Mouse (Mus musculus): ENCODE measurements around the gene Grk4. TPM values are rescaled to one million over a fixed set of nuclear protein-coding genes. Genes with fewer than 3 reads are reported as not detected.
A peak's percentile ranks its signal among the peaks of the same experiment; 100 is the strongest.

Grk4 gene
- polyA plus RNA-seq, 1 experiment from 2014 or later = 1.7 TPM

DNA sequence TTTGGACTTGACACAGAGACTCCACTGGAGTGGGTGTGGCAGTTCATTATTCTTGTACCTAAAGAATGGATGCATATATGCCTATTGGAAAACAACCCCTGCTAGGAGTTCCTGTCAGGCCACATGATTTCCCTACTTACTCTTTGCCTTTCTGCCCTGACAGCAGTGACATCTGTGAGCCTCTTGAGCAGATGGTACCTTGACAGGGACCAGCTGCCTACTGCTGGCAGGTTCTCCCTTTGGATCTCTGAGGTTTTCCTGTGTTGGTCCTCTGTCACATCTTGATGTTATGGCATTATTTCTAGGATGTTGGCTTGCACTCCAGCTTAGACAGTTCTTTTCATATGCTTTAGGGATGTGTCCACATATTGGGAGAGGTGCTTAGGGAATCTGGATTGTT is 69.0 kb downstream of the Grk4 start:
- no peak overlapping the region for H3K4me2 ChIP-seq
- no peak overlapping the region for H3K9ac ChIP-seq
- no peaks in the 10 kb centered on the region for H3K4me1 ChIP-seq
- no peak overlapping the region for H3K27ac ChIP-seq
- H3K9me3 ChIP-seq = no peaks in the 10 kb centered on the region
- ATAC-seq (ENCODE audit: low FRiP score) = no peak
- no peak overlapping the region for H3K4me3 ChIP-seq (replicated peaks)
- no peaks in the 10 kb centered on the region for H3K36me3 ChIP-seq (replicated peaks)
- no peaks in the 10 kb centered on the region for H3K27me3 ChIP-seq

DNA sequence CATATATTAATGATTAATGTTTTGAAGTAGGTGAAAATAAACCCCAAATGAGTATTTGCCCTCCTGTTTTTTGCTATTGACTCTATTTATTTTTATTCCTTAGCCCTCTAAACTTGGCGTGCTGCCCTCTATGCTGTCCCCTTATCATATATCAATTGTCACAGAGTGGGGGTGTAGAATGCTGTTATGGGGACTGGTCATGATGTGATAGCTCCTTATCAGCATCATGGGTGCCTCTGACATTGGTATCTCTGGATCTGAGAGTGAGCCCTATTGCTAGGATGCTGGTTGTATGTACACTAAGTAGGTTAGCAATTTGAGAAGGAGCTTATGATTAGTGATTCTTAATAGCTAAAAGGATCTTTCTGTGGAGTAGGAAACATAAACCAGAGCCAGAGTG is 70.1 kb downstream of the Grk4 start:
- Histone ChIP-seq H3K4me3 (replicated peaks) (no peak overlapping the region), H3K27me3 (no peaks in the 10 kb centered on the region), H3K4me1 (no peaks in the 10 kb centered on the region), H3K4me2 (no peak overlapping the region), H3K27ac (no peak overlapping the region), H3K9ac (no peak overlapping the region), H3K36me3 (replicated peaks) (no peaks in the 10 kb centered on the region), H3K9me3 (no peaks in the 10 kb centered on the region)
- 67% methylated on average over 1 of the region's 1 CpGs for WGBS
- ATAC-seq (ENCODE audit: low FRiP score) = no peak

DNA sequence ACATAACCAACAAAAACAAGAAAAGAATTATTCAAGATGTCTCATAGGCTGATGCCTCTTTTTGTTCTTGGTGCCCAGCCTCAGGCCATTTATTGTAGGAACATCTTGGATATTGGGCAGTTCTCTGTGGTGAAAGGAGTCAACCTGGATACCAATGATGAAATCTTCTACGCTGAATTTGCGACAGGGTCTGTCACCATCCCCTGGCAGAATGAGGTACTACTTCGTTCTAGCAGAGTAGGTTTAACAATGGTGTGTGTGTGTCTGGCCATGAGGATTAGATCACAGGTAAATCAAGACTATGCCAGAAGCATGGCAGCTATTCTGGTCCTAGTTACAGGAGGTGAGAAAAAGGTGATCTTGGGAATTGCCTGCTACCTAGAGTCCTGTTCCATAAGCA is 91.3 kb downstream of the Grk4 start:
- no peaks in the 10 kb centered on the region for H3K4me1 ChIP-seq
- WGBS = 68% methylated on average over 3 of the region's 3 CpGs
- no peak overlapping the region for H3K4me2 ChIP-seq
- no peaks in the 10 kb centered on the region for H3K9me3 ChIP-seq
- no peak overlapping the region for H3K4me3 ChIP-seq (replicated peaks)
- ATAC-seq (ENCODE audit: low FRiP score) = no peak
- H3K27ac ChIP-seq = no peak overlapping the region
- no peak overlapping the region for H3K9ac ChIP-seq
- H3K36me3 ChIP-seq (replicated peaks) = no peaks in the 10 kb centered on the region
- H3K27me3 ChIP-seq = no peaks in the 10 kb centered on the region

DNA sequence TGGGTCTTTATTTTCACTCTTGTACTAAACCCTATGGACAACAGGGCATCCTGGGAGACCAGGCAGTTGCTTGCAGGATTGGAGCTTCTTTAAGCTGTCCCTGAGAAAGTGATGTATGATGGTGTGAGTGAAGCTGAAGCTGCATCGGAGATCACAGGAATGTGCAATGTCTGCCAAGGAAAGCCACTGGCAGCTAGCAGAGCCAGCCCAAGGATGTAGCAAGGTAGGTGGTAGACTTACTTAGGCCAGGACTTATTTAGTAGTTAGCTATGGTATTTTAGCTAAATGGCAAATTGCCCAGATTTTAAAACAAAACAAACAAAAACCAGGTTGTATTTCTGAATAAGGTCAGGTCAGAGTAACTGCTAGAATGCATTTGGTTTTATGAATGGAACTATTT is 98.6 kb downstream of the Grk4 start:
- H3K9me3 ChIP-seq = no peaks in the 10 kb centered on the region
- ATAC-seq (ENCODE audit: low FRiP score) = no peak
- H3K9ac ChIP-seq = no peak overlapping the region
- no peak overlapping the region for H3K4me3 ChIP-seq (replicated peaks)
- peaks cover 17% of the 10 kb centered on the region for H3K4me1 ChIP-seq
- no peaks in the 10 kb centered on the region for H3K27me3 ChIP-seq
- no peaks in the 10 kb centered on the region for H3K36me3 ChIP-seq (replicated peaks)
- no peak overlapping the region for H3K27ac ChIP-seq
- 100% methylated on average over 1 of the region's 1 CpGs for WGBS
- no peak overlapping the region for H3K4me2 ChIP-seq

DNA sequence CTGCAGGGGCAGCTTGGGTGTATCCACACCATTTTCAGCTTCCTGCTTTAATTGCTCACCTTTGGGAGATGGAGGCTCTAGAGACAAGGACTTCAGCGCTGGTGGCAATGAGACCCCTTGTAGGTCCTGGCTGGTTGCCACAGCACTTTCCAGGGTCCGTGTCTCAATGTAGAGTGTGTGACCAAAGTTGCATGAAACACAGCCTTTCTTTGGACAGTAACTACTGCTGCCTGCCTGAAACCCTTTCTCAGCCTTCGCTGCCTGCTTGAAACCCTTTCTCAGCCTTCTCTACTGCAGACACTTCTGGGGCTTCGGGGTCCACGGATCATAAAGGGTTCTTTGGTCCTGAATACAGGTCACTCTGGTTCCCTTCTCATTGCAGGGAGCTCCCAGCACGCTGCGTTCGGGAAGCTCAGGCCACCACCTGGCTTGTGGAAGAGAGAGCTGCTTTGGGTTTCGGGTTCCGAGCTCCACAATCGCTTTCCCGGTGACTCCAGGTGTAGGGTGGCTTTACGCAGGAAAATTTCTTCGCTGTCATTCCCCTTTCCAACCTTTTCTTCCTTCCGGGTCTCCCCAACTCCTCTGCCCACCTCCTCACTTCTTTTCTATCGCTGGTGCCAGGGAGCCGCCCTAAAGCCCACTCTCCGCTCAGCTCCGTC is 100.8 kb downstream of the Grk4 start:
- ATAC-seq (ENCODE audit: low FRiP score) = peak; percentile 22; the same call in 1 of the 2 replicates
- no peaks in the 10 kb centered on the region for H3K36me3 ChIP-seq (replicated peaks)
- H3K9me3 ChIP-seq = no peaks in the 10 kb centered on the region
- peak overlapping the region; percentile 95 for H3K27ac ChIP-seq
- peak overlapping the region; percentile 65 for H3K9ac ChIP-seq
- H3K4me2 ChIP-seq = peak overlapping the region; percentile 87
- 1% methylated on average over 19 of the region's 19 CpGs for WGBS
- peaks cover 17% of the 10 kb centered on the region for H3K4me1 ChIP-seq
- H3K4me3 ChIP-seq (replicated peaks) = peak overlapping the region; percentile 99
- H3K27me3 ChIP-seq = no peaks in the 10 kb centered on the region

DNA sequence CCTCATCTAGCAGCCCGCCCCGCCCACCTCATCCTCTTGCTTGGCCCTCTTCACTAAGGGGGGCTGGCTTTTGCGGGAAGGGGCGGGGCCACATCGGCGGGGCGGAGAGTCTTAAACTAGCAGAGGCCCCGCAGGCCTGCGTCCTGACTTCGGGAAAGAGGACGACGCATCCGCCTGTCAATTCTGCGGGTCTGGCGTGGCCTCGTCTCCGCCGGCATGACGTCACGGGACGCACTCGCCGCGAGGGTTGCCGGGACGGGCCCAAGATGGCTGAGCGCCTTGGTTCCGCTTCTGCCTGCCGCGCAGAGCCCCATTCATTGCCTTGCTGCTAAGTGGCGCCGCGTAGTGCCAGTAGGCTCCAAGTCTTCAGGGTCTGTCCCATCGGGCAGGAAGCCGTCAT is 101.3 kb downstream of the Grk4 start, which contains the start of gene Htt:
Gene Htt (plus strand): TSS at position 232 of the 400 bp plus-strand sequence.
- no peaks in the 10 kb centered on the region for H3K9me3 ChIP-seq
- WGBS = under 1% methylated on average over 35 of the region's 35 CpGs
- peak within 1 kb of the TSS; percentile 99 for H3K4me3 ChIP-seq (replicated peaks)

DNA sequence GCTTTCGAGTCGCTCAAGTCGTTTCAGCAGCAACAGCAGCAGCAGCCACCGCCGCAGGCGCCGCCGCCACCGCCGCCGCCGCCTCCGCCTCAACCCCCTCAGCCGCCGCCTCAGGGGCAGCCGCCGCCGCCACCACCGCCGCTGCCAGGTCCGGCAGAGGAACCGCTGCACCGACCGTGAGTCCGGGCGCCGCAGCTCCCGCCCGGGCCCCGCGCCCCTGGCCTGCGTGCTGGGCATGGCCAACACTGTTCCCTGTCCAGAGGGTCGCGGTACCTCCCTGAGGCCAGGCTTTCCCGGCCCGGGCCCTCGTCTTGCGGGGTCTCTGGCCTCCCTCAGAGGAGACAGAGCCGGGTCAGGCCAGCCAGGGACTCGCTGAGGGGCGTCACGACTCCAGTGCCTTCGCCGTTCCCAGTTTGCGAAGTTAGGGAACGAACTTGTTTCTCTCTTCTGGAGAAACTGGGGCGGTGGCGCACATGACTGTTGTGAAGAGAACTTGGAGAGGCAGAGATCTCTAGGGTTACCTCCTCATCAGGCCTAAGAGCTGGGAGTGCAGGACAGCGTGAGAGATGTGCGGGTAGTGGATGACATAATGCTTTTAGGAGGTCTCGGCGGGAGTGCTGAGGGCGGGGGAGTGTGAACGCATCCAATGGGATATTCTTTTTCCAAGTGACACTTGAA is 101.9 kb downstream of the Grk4 start:
- Histone ChIP-seq H3K27ac (peak overlapping the region; percentile 95), H3K27me3 (no peaks in the 10 kb centered on the region), H3K9me3 (no peaks in the 10 kb centered on the region), H3K4me1 (peaks cover 17% of the 10 kb centered on the region), H3K9ac (peak overlapping the region; percentile 96), H3K36me3 (replicated peaks) (no peaks in the 10 kb centered on the region), H3K4me3 (replicated peaks) (peak overlapping the region; percentile 99), H3K4me2 (peak overlapping the region; percentile 87)
- WGBS = under 1% methylated on average over 42 of the region's 54 CpGs
- peak; percentile 44; the same call in 1 of the 2 replicates for ATAC-seq (ENCODE audit: low FRiP score)

More for the DNA sequence above, 101.3 kb downstream of the Grk4 start, which contains the start of gene Htt:
- Histone ChIP-seq H3K4me1 (peaks cover 17% of the 10 kb centered on the region), H3K4me2 (peak within 1 kb of the TSS; percentile 87), H3K9ac (peak within 1 kb of the TSS; percentile 96), H3K27me3 (no peaks in the 10 kb centered on the region), H3K36me3 (replicated peaks) (no peaks in the 10 kb centered on the region), H3K27ac (peak within 1 kb of the TSS; percentile 95)
- ATAC-seq (ENCODE audit: low FRiP score) = peak; percentile 99

DNA sequence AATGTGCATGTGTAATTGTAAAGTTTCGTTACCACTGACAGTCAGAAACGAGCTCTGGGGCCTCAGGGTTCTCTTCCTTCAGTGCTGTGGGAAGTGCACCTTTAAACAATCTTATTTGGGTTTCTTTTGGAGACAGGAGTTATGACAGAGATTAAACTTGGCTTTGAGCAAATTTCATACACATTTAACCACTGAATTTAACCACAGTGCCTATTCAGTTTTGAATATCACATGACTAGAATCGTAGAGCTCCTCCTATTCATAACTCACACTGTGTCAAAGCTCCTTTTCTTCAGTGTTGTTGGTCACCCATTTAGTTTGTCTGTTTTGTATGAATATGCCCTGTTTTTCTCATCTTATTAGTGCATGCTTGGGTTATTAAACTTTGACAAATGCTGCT is 111.6 kb downstream of the Grk4 start:
- H3K4me1 ChIP-seq = no peaks in the 10 kb centered on the region
- no peaks in the 10 kb centered on the region for H3K9me3 ChIP-seq
- ATAC-seq (ENCODE audit: low FRiP score) = no peak
- no peaks in the 10 kb centered on the region for H3K27me3 ChIP-seq
- no peaks in the 10 kb centered on the region for H3K36me3 ChIP-seq (replicated peaks)
- H3K27ac ChIP-seq = no peak overlapping the region
- WGBS = 94% methylated on average over 3 of the region's 3 CpGs
- H3K4me3 ChIP-seq (replicated peaks) = no peak overlapping the region
- H3K4me2 ChIP-seq = no peak overlapping the region
- H3K9ac ChIP-seq = no peak overlapping the region

DNA sequence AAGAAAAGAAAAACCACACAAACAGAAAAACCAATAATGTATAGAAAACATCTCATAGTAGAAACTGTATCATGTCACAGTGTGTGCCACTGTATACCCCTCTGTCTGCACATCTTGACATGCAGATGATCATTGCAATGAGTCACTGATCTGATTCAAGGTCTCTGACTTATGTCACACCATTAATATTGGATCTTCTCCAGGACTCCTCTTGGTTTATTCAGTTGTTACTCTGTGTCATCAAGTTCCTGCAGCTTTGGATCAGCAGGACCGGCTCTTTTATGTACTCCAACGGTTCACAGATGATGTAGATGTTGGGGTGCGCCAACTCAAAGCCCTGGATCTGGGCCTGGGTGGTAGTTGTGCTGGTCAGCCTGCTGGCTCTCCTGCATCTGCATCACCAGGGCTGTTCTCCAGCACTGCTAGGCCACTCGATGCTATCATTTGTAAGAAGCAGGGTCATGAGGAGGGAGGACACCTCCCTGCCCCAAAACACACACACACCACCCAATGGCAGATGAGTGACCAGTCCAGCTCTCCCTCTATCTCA is 112.6 kb downstream of the Grk4 start:
- H3K9me3 ChIP-seq = no peaks in the 10 kb centered on the region
- ATAC-seq (ENCODE audit: low FRiP score) = no peak
- 94% methylated on average over 4 of the region's 4 CpGs for WGBS
- H3K4me1 ChIP-seq = no peaks in the 10 kb centered on the region
- no peak overlapping the region for H3K9ac ChIP-seq
- no peaks in the 10 kb centered on the region for H3K36me3 ChIP-seq (replicated peaks)
- no peak overlapping the region for H3K4me3 ChIP-seq (replicated peaks)
- no peaks in the 10 kb centered on the region for H3K27me3 ChIP-seq
- H3K4me2 ChIP-seq = no peak overlapping the region
- no peak overlapping the region for H3K27ac ChIP-seq

DNA sequence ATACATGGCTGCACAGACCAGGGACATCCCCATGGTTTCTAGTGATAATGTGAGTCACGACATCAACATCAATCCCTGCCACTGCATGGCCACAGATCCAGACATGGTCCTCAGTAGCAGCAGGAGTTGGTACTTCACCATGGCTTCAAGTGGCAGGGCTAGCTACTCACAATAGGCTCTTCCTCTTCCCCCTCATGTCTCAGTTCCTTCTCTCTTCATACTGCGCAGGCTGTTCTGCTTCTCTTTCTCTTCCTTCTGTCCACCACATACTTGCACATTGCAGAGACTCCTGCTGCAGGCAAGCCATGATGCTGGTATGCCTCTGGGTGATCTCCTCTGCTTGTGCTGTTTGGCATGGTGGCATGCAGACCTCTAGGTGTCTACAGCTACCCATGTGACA is 113.2 kb downstream of the Grk4 start:
- H3K4me2 ChIP-seq = no peak overlapping the region

DNA sequence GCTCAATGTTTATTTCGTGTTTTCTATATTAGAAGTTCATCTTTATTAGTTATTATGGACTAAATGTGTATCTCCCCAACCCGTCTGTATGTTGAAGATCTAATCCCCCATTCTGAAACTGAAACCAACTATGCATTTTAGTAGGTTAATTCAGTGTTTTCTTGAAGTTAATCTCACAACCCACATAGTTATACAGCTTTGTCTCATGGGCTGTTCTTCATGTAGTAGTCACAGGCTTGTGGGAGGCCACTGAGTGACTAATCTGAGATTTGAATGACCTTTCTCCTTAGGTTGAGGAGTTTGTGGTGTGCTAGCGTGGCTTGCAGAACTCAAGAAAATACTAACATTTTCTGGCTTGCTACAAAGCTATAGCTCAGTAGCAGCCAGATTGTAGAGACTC is 124.8 kb downstream of the Grk4 start:
- Histone ChIP-seq H3K9ac (no peak overlapping the region), H3K9me3 (no peaks in the 10 kb centered on the region), H3K4me2 (no peak overlapping the region), H3K27me3 (no peaks in the 10 kb centered on the region), H3K27ac (no peak overlapping the region), H3K36me3 (replicated peaks) (peaks cover 23% of the 10 kb centered on the region), H3K4me3 (replicated peaks) (no peak overlapping the region), H3K4me1 (no peaks in the 10 kb centered on the region)
- no peak for ATAC-seq (ENCODE audit: low FRiP score)
- 86% methylated on average over 3 of the region's 3 CpGs for WGBS

More for the DNA sequence above, 113.2 kb downstream of the Grk4 start:
- Histone ChIP-seq H3K27me3 (no peaks in the 10 kb centered on the region), H3K36me3 (replicated peaks) (no peaks in the 10 kb centered on the region), H3K4me3 (replicated peaks) (no peak overlapping the region), H3K27ac (no peak overlapping the region), H3K4me1 (no peaks in the 10 kb centered on the region), H3K9me3 (no peaks in the 10 kb centered on the region), H3K9ac (no peak overlapping the region)
- ATAC-seq (ENCODE audit: low FRiP score) = no peak
- 95% methylated on average over 2 of the region's 2 CpGs for WGBS

DNA sequence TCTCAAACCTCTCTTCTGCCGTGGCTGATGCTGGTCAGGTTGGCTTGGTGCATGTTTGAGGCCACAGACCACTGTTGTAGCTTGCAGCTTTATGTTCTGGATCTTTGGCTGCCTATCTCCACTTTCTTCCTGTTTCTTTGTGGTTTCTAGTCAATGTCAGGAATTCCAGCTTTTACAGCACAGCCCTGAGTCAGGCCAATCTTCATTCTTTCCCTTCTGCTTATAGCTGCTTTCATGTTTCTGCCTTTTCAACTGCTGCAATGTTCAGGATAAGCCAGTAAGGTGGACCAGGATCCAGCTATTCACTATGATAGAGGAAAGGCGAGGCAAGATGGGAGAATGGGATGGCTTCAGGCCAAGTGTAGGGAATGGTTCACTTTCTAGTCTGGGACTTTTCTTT is 131.0 kb downstream of the Grk4 start:
- Histone ChIP-seq H3K4me1 (no peaks in the 10 kb centered on the region), H3K36me3 (replicated peaks) (peaks cover 35% of the 10 kb centered on the region), H3K27ac (no peak overlapping the region), H3K9ac (no peak overlapping the region), H3K9me3 (no peaks in the 10 kb centered on the region), H3K4me2 (no peak overlapping the region), H3K4me3 (replicated peaks) (no peak overlapping the region), H3K27me3 (no peaks in the 10 kb centered on the region)
- 97% methylated on average over 2 of the region's 2 CpGs for WGBS
- no peak for ATAC-seq (ENCODE audit: low FRiP score)

Measured in forebrain, embryonic 12.5 days (tissue).